In genomic region chr16:43506189-43506751, GRCm38 (mm10) we compare ENCODE assay signal across 8 mouse cellular contexts.
DNase-seq lines count a peak whose midpoint lies in the region; ATAC-seq and TF ChIP-seq lines count a peak whose summit lies in the region.

No protein-coding gene starts in this region.

- H3K4me3 ChIP-seq in cerebellum, adult 2 months (replicated peaks; ENCODE audit: insufficient read depth, low read depth, low read length): peak overlapping the region; percentile 57
- H3K4me3 ChIP-seq in spleen, adult 2 months (ENCODE audit: extremely low read depth, insufficient read depth, insufficient read length): no peak overlapping the region
- no peak overlapping the region for H3K4me3 ChIP-seq in limb, embryonic 10.5 days

- H3K27ac ChIP-seq in cerebellum, adult 2 months (ENCODE audit: insufficient read depth, low read length): peak overlapping the region; percentile 95
- peak overlapping the region; percentile 26 for H3K27ac ChIP-seq in spleen, adult 2 months (ENCODE audit: insufficient read depth, low read length)
- H3K27ac ChIP-seq in limb, embryonic 10.5 days: peak overlapping the region; percentile 54; the same call in 1 of the 2 replicates

- H3K27me3 ChIP-seq in cerebellum, adult 2 months (ENCODE audit: control insufficient read depth, insufficient read depth, low read length): no peaks in the 10 kb centered on the region
- no peaks in the 10 kb centered on the region for H3K27me3 ChIP-seq in spleen, adult 2 months (ENCODE audit: control insufficient read depth, insufficient read depth, low read length)
- H3K27me3 ChIP-seq in limb, embryonic 10.5 days (ENCODE audit: low read depth, poor library complexity, severe bottlenecking): peaks cover 39% of the 10 kb centered on the region

- TF ChIP-seq CTCF in cerebellum, adult 2 months (IDR thresholded peaks at IDR 0.05; ENCODE audit: borderline replicate concordance, insufficient read depth, low read depth, low read length): no peak
- no peak for TF ChIP-seq CTCF in spleen, adult 2 months (IDR thresholded peaks at IDR 0.05; ENCODE audit: extremely low read depth, insufficient read depth, insufficient read length, insufficient replicate concordance)

- WGBS in cerebellum, adult 2 months: 11% methylated on average over 9 of the region's 9 CpGs
- 26% methylated on average over 9 of the region's 9 CpGs for WGBS in spleen, adult 2 months
- 47% methylated on average over 9 of the region's 9 CpGs for WGBS in limb, embryonic 10.5 days

- H3K9me3 ChIP-seq in limb, embryonic 10.5 days (replicated peaks): no peaks in the 10 kb centered on the region

- peaks cover 3% of the 10 kb centered on the region; the same call in 1 of the 2 replicates for H3K4me1 ChIP-seq in cerebellum, adult 2 months (ENCODE audit: control insufficient read depth, insufficient read depth, low read length)
- peaks cover 5% of the 10 kb centered on the region; the same call in 1 of the 2 replicates for H3K4me1 ChIP-seq in spleen, adult 2 months (ENCODE audit: control insufficient read depth, insufficient read depth, insufficient read length)
- H3K4me1 ChIP-seq in limb, embryonic 10.5 days: peaks cover 27% of the 10 kb centered on the region

- ATAC-seq in cerebellum, adult (ENCODE audit: insufficient number of reproducible peaks, low FRiP score, low TSS enrichment): no peak

- no peaks in the 10 kb centered on the region for H3K36me3 ChIP-seq in spleen, adult 2 months (ENCODE audit: control insufficient read depth, insufficient read depth, low read length)
- no peaks in the 10 kb centered on the region for H3K36me3 ChIP-seq in limb, embryonic 10.5 days

- no peak for TF ChIP-seq POLR2A in cerebellum, adult 2 months (IDR thresholded peaks at IDR 0.05; ENCODE audit: borderline replicate concordance, insufficient read depth, low read length)
- TF ChIP-seq POLR2A in spleen, adult 2 months (IDR thresholded peaks at IDR 0.05; ENCODE audit: low read depth, low read length): no peak

- peak; percentile 45 to 57 for DNase-seq in cerebellum, adult 2 months
- no peak for DNase-seq in spleen, adult 2 months (ENCODE audit: low read depth in 1 of 2, low spot score in 2 of 2)
- no peak for DNase-seq in spleen, postnatal 4 days (ENCODE audit: low spot score in 2 of 2)
- DNase-seq in limb, embryonic 10.5 days (ENCODE audit: low spot score): no peak
- DNase-seq in right cerebral cortex, postnatal 14 days: no peak
- DNase-seq in gastrocnemius, adult 18-20 months (ENCODE audit: low spot score): no peak
- DNase-seq in spleen, adult 12 weeks (ENCODE audit: low spot score): no peak

Comparison
In these comparisons a context has a peak if more than half of its experiments do, and no peak if none do; other contexts are left out.
1. DNase-seq: peak in cerebellum, adult 2 months (2 of 2); none in spleen, adult 2 months (0 of 2), spleen, postnatal 4 days (0 of 2), limb, embryonic 10.5 days (single experiment), right cerebral cortex, postnatal 14 days (single experiment), gastrocnemius, adult 18-20 months (single experiment) and spleen, adult 12 weeks (single experiment).
2. H3K27ac ChIP-seq: peak in every context shown above with its lines; median percentile 95 in cerebellum, adult 2 months; 54 in limb, embryonic 10.5 days; 26 in spleen, adult 2 months.